ENCODE assay signal across 22 mouse cellular contexts in the genomic region with DNA sequence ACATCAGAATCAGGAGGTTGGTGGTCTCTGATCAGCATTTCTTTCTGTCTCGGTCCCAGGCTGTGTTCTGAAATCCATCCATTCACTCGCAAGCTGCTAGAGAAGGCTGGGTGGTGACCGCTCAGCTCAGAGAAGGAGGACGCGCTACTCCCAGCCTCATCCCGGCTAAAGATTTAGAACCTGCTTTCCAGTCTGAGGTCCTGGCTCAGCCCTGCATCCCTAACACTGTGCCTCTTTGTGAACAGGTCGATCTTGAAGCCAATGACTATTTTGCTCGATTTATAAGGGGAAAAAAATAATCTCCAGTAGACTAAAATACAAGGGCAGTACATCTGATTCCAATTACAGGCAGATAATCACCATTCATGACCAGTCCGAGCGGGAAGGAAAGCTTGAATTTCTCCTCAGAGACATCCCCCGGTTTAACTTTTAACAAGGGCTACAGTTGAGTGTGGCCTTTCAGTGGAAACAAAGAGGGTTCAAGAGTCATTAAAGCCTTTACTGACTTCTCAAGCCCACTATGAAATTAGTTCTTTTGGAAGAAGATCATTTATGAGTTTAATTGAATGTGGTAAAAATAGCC.
DNase-seq lines count a peak whose midpoint lies in the region; ATAC-seq lines count a peak whose summit lies in the region.
"Had no signal": no experiment of that assay in that cellular context is flagged by ENCODE, and none has a peak within 500 bp of the region (broad histone marks: within the 10 kb centered on the region; RNA-seq: fewer than 3 reads in every experiment).

No protein-coding gene starts in this region.

- intact Hi-C loops in gastrocnemius, postnatal 14 days (cut with DNase I; ENCODE audit: low total_unique reads), result no loop called here

- 42% methylated on average over 11 of the region's 11 CpGs for whole genome bisulfite sequencing in embryonic facial prominence, embryonic 11.5 days
- WGBS in limb, embryonic 15.5 days, result 47% methylated on average over 11 of the region's 11 CpGs

- no peak for ATAC-seq in embryonic facial prominence, embryonic 11.5 days (replicated peaks; ENCODE audit: insufficient number of reproducible peaks, low FRiP score, low TSS enrichment, low read depth)
- 0 out of 2 replicates have a peak, but pooled peaks have one; percentile 61 for ATAC-seq in limb, embryonic 15.5 days (ENCODE audit: insufficient number of reproducible peaks, low FRiP score, low TSS enrichment, low read depth)
- ATAC-seq: CD4-positive, CD25-positive, alpha-beta regulatory T cell, adult 4 months; forebrain, embryonic 14.5 days; intestine, embryonic 16.5 days had no signal

- no peaks in the 10 kb centered on the region for H3K27me3 ChIP-seq in embryonic facial prominence, embryonic 11.5 days (ENCODE audit: control insufficient read depth, insufficient read depth, low read length)
- H3K27me3 ChIP-seq in limb, embryonic 15.5 days, result no peaks in the 10 kb centered on the region
- H3K27me3 ChIP-seq: embryonic facial prominence, embryonic 15.5 days; heart, embryonic 12.5 days had no signal

- H3K4me2 ChIP-seq in embryonic facial prominence, embryonic 11.5 days (ENCODE audit: low read depth, low read length), result no peak overlapping the region
- no peak overlapping the region for H3K4me2 ChIP-seq in limb, embryonic 15.5 days
- H3K4me2 ChIP-seq: embryonic facial prominence, embryonic 15.5 days; heart, embryonic 12.5 days; hindbrain, embryonic 14.5 days had no signal

- no peaks in the 10 kb centered on the region for H3K9me3 ChIP-seq in embryonic facial prominence, embryonic 11.5 days (replicated peaks; ENCODE audit: control insufficient read depth, low read length)
- H3K9me3 ChIP-seq in limb, embryonic 15.5 days, result no peaks in the 10 kb centered on the region
- H3K9me3 ChIP-seq: embryonic facial prominence, embryonic 15.5 days; forebrain, embryonic 10.5 days; heart, embryonic 12.5 days; hindbrain, embryonic 10.5 days had no signal

- no peak overlapping the region for H3K27ac ChIP-seq in embryonic facial prominence, embryonic 11.5 days (replicated peaks; ENCODE audit: low read depth, low read length)
- peak overlapping the region; percentile 29; the same call in 1 of the 2 replicates for H3K27ac ChIP-seq in limb, embryonic 15.5 days
- H3K27ac ChIP-seq: embryonic facial prominence, embryonic 15.5 days; hindbrain, embryonic 10.5 days; hindbrain, embryonic 14.5 days had no signal

- no peak overlapping the region for H3K4me3 ChIP-seq in embryonic facial prominence, embryonic 11.5 days (ENCODE audit: low read depth, low read length)
- H3K4me3 ChIP-seq in limb, embryonic 15.5 days, result no peak overlapping the region
- H3K4me3 ChIP-seq: embryonic facial prominence, embryonic 15.5 days; erythroblast, embryonic 14.5 days; forebrain, embryonic 10.5 days; heart, embryonic 12.5 days; hindbrain, embryonic 10.5 days had no signal

- no peaks in the 10 kb centered on the region for H3K4me1 ChIP-seq in embryonic facial prominence, embryonic 11.5 days (ENCODE audit: control insufficient read depth, insufficient read depth, low read length)
- peaks cover 29% of the 10 kb centered on the region for H3K4me1 ChIP-seq in limb, embryonic 15.5 days

- H3K9ac ChIP-seq in embryonic facial prominence, embryonic 11.5 days (replicated peaks; ENCODE audit: low read length), result no peak overlapping the region
- no peak overlapping the region for H3K9ac ChIP-seq in limb, embryonic 15.5 days
- H3K9ac ChIP-seq: embryonic facial prominence, embryonic 15.5 days; heart, embryonic 12.5 days; hindbrain, embryonic 14.5 days had no signal

- H3K36me3 ChIP-seq in embryonic facial prominence, embryonic 11.5 days (replicated peaks; ENCODE audit: control insufficient read depth, insufficient read depth, low read depth, low read length), result no peaks in the 10 kb centered on the region
- H3K36me3 ChIP-seq in limb, embryonic 15.5 days, result no peaks in the 10 kb centered on the region
- H3K36me3 ChIP-seq: embryonic facial prominence, embryonic 15.5 days; forebrain, embryonic 10.5 days; G1E; heart, embryonic 12.5 days; hindbrain, embryonic 10.5 days had no signal

- peak; percentile 36 for DNase-seq in embryo, embryonic 10.5 days (ENCODE audit: low spot score)
- DNase-seq in embryo, embryonic 9.5 days (ENCODE audit: extremely low spot score), result no peak
- DNase-seq in embryonic facial prominence, embryonic 11.5 days (ENCODE audit: low spot score), result peak; percentile 74
- DNase-seq in forelimb bud, embryonic 11.5 days (ENCODE audit: low read depth, low spot score), result peak; percentile 31
- DNase-seq in cerebellum, adult 8-10 months, result no peak
- DNase-seq in gastrocnemius, postnatal 14 days, result no peak
- DNase-seq: adrenal gland, postnatal 10 days; B cell, adult 2 months; cerebellum, adult 18-20 months; cerebellum, postnatal 10 days; gastrocnemius, postnatal 25 days had no signal

Comparison
In these comparisons a context has a peak if more than half of its experiments do, and no peak if none do; other contexts are left out.
1. DNase-seq: peak in embryo, embryonic 10.5 days (single experiment), embryonic facial prominence, embryonic 11.5 days (single experiment) and forelimb bud, embryonic 11.5 days (single experiment); none in embryo, embryonic 9.5 days (single experiment), cerebellum, adult 8-10 months (single experiment) and gastrocnemius, postnatal 14 days (single experiment).